Mouse (Mus musculus) thymus, postnatal 36 days (tissue): Measurements from ENCODE around the gene Rab3ip.

Experiments
- DNase-seq, 2 experiments: peaks; one replicate each; pipeline ENCODE4 v3.0.0; 2022; ENCODE audit warnings: mixed read lengths in 2 of 2

The Rab3ip gene

GRCm38 (mm10) chr10:116919368-116920317, 30.9 kb downstream of the Rab3ip start:
- peak; percentile 44 to 70 for DNase-seq

GRCm38 (mm10) chr10:116916581-116916980, 34.0 kb downstream of the Rab3ip start:
- DNase-seq = peak; percentile 46 to 63

GRCm38 (mm10) chr10:116915286-116915685, 35.3 kb downstream of the Rab3ip start:
- no peak for DNase-seq

GRCm38 (mm10) chr10:116914586-116914985, 36.0 kb downstream of the Rab3ip start:
- no peak for DNase-seq

GRCm38 (mm10) chr10:116913647-116914273, 36.8 kb downstream of the Rab3ip start:
- DNase-seq = peak in 1 of 2 experiments; percentile 56

GRCm38 (mm10) chr10:116912850-116913249, 37.7 kb downstream of the Rab3ip start:
- no peak for DNase-seq

GRCm38 (mm10) chr10:116908901-116909642, 41.5 kb downstream of the Rab3ip start:
- DNase-seq = no peak

GRCm38 (mm10) chr10:116906794-116907193, 43.8 kb downstream of the Rab3ip start:
- DNase-seq = no peak

GRCm38 (mm10) chr10:116904503-116904908, 46.1 kb downstream of the Rab3ip start:
- DNase-seq = no peak

- DNase-seq = no peak
Measured at GRCm38 (mm10) chr10:116896336-116897177, 54.0 kb downstream of the Rab3ip start, which contains the start of gene Myrfl. Gene Myrfl, minus strand, starts transcription at chr10:116896919.

- DNase-seq = no peak
Measured at GRCm38 (mm10) chr10:116895108-116895833, 55.3 kb downstream of the Rab3ip start.

GRCm38 (mm10) chr10:116894540-116894939, 56.0 kb downstream of the Rab3ip start:
- no peak for DNase-seq

- DNase-seq = peak in 1 of 2 experiments; percentile 14
Measured at GRCm38 (mm10) chr10:116893753-116894152, 56.8 kb downstream of the Rab3ip start.

GRCm38 (mm10) chr10:116890587-116890986, 60.0 kb downstream of the Rab3ip start:
- DNase-seq = no peak

GRCm38 (mm10) chr10:116884552-116884951, 66.0 kb downstream of the Rab3ip start:
- DNase-seq = no peak

GRCm38 (mm10) chr10:116883531-116883930, 67.0 kb downstream of the Rab3ip start:
- DNase-seq = no peak

GRCm38 (mm10) chr10:116877436-116877835, 73.1 kb downstream of the Rab3ip start:
- no peak for DNase-seq

GRCm38 (mm10) chr10:116874490-116874889, 76.1 kb downstream of the Rab3ip start:
- no peak for DNase-seq

- no peak for DNase-seq
Measured at GRCm38 (mm10) chr10:116872016-116872410, 78.6 kb downstream of the Rab3ip start.

- DNase-seq = no peak
Measured at GRCm38 (mm10) chr10:116871329-116872015, 79.1 kb downstream of the Rab3ip start.

- no peak for DNase-seq
Measured at GRCm38 (mm10) chr10:116870819-116871218, 79.8 kb downstream of the Rab3ip start.
